In the genomic region with DNA sequence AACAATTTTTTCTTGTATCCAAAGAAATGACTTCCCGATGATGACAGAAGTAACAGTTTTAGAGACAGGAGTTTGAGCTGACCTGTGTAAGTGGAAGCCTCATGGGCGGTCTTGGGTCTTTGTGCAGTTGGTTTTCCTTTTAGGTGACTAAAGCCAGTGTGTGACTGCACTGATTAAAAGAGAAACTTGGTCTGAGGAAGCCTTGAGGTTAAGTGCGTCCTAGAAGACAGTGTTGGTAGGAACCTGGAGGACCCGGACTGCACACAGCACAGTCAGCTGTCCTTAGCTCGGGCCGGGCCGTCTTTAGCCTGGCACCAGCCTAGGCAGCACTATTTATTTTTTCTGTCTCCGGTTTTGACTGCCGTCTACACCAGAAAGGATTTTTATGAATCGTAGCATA, we compare ENCODE assay signal across 9 mouse cellular contexts. TPM values are rescaled to one million over a fixed set of nuclear protein-coding genes. Genes with fewer than 3 reads are reported as not detected.
DNase-seq lines count a peak whose midpoint lies in the region; ATAC-seq and TF ChIP-seq lines count a peak whose summit lies in the region.
"Had no signal": no experiment of that assay in that cellular context is flagged by ENCODE, and none has a peak within 500 bp of the region (broad histone marks: within the 10 kb centered on the region; RNA-seq: fewer than 3 reads in every experiment).

No protein-coding gene starts in this region.

- H3K27me3 ChIP-seq in megakaryocyte, embryonic 14.5 days (replicated peaks) = no peaks in the 10 kb centered on the region
- no peaks in the 10 kb centered on the region for H3K27me3 ChIP-seq in limb, embryonic 14.5 days (ENCODE audit: control insufficient read depth, insufficient read depth, low read length)
- H3K27me3 ChIP-seq in stomach, embryonic 15.5 days (replicated peaks) = no peaks in the 10 kb centered on the region

- peak overlapping the region; percentile 97 for H3K4me3 ChIP-seq in megakaryocyte, embryonic 14.5 days (replicated peaks)
- H3K4me3 ChIP-seq in limb, embryonic 14.5 days (replicated peaks; ENCODE audit: low read length) = peak overlapping the region; percentile 94
- H3K4me3 ChIP-seq in stomach, embryonic 15.5 days (replicated peaks) = peak overlapping the region; percentile 16; the same call in 1 of the 2 replicates

- no peak for TF ChIP-seq POLR2A in limb, embryonic 14.5 days (IDR thresholded peaks at IDR 0.05; ENCODE audit: borderline replicate concordance, extremely low read depth, insufficient read depth, insufficient read length)

- no peak for ATAC-seq in megakaryocyte, adult 5-6 weeks (ENCODE audit: poor library complexity, severe bottlenecking)
- no peak for ATAC-seq in limb, embryonic 14.5 days (ENCODE audit: low FRiP score, low read depth)
- no peak for ATAC-seq in stomach, embryonic 15.5 days (ENCODE audit: insufficient read depth, low FRiP score, low read depth)

- peak overlapping the region; percentile 65 for H3K4me2 ChIP-seq in limb, embryonic 14.5 days (replicated peaks; ENCODE audit: low read depth, low read length, severe bottlenecking)
- H3K4me2 ChIP-seq in stomach, embryonic 15.5 days = peak overlapping the region; percentile 62

- DNase-seq in cerebellum, adult 9-11 months = peak; percentile 24
- DNase-seq in cerebellum, adult 11 months = no peak
- DNase-seq in limb, embryonic 14.5 days (ENCODE audit: low spot score) = no peak
- no peak for DNase-seq in ovary, adult 18-20 months (ENCODE audit: low spot score)
- no peak for DNase-seq in layer of hippocampus, adult 11-12 months (ENCODE audit: low spot score)
- DNase-seq: cerebellum, postnatal 25 days had no signal

- no peak overlapping the region for H3K27ac ChIP-seq in limb, embryonic 14.5 days (replicated peaks; ENCODE audit: low read depth, low read length)
- H3K27ac ChIP-seq in stomach, embryonic 15.5 days = no peak overlapping the region

- H3K4me1 ChIP-seq in megakaryocyte, embryonic 14.5 days = peaks cover 79% of the 10 kb centered on the region
- peaks cover 13% of the 10 kb centered on the region for H3K4me1 ChIP-seq in limb, embryonic 14.5 days (ENCODE audit: control insufficient read depth, insufficient read depth, low read length)
- peaks cover 47% of the 10 kb centered on the region for H3K4me1 ChIP-seq in stomach, embryonic 15.5 days

- 0 out of 2 replicates have a peak overlapping the region, but pooled peaks have one; percentile 21 for H3K9ac ChIP-seq in limb, embryonic 14.5 days (ENCODE audit: low read depth, low read length, severe bottlenecking)
- no peak overlapping the region for H3K9ac ChIP-seq in stomach, embryonic 15.5 days

- no peaks in the 10 kb centered on the region for H3K9me3 ChIP-seq in megakaryocyte, embryonic 14.5 days
- H3K9me3 ChIP-seq in limb, embryonic 14.5 days (ENCODE audit: control insufficient read depth, low read length) = no peaks in the 10 kb centered on the region
- no peaks in the 10 kb centered on the region for H3K9me3 ChIP-seq in stomach, embryonic 15.5 days

- WGBS in limb, embryonic 14.5 days = 85% methylated on average over 10 of the region's 10 CpGs
- WGBS in stomach, embryonic 15.5 days = 63% methylated on average over 10 of the region's 10 CpGs

- H3K36me3 ChIP-seq in megakaryocyte, embryonic 14.5 days (replicated peaks; ENCODE audit: low read length) = peaks cover 66% of the 10 kb centered on the region
- H3K36me3 ChIP-seq in limb, embryonic 14.5 days (ENCODE audit: control insufficient read depth, insufficient read depth, low read length) = peaks cover 31% of the 10 kb centered on the region
- peaks cover 8% of the 10 kb centered on the region; the same call in 1 of the 2 replicates for H3K36me3 ChIP-seq in stomach, embryonic 15.5 days

RNA-seq across cellular contexts. Expression of a gene that starts 2.2 kb away (rescaled TPM):
- polyA plus RNA-seq in megakaryocyte, embryonic 14.5 days (2012; ENCODE audit: insufficient read depth, low replicate concordance) = 42.6 and 60.8 TPM in 2 replicates
- total RNA-seq in megakaryocyte, adult 5-6 weeks (2015) = 59.5 and 61.2 TPM in 2 replicates
- 54.2 and 57.3 TPM in 2 replicates for total RNA-seq in megakaryocyte, adult 5-6 weeks (2017)
- 24.8 and 28.7 TPM in 2 replicates for polyA plus RNA-seq in limb, embryonic 14.5 days (2012; rRNA removed)
- 26.2 and 28.3 TPM in 2 replicates for polyA plus RNA-seq in limb, embryonic 14.5 days (2014; fragmentation: Nextera tagmentation; extraction: Ambion mirVana)
- 26.6 and 29.0 TPM in 2 replicates for polyA plus RNA-seq in stomach, embryonic 15.5 days (2015; fragmentation: Nextera tagmentation; extraction: Ambion mirVana)

RNA-seq across cellular contexts. Expression of a gene that starts 48.8 kb away (rescaled TPM):
- not detected in 2 replicates for polyA plus RNA-seq in megakaryocyte, embryonic 14.5 days (2012; ENCODE audit: insufficient read depth, low replicate concordance)
- total RNA-seq in megakaryocyte, adult 5-6 weeks (2015) = 0.07 TPM in 1 of 2 replicates, not detected in the other
- 0.08 TPM in 1 of 2 replicates, not detected in the other for total RNA-seq in megakaryocyte, adult 5-6 weeks (2017)
- 0.03 TPM in 1 of 2 replicates, not detected in the other for polyA plus RNA-seq in limb, embryonic 14.5 days (2012; rRNA removed)
- polyA plus RNA-seq in limb, embryonic 14.5 days (2014; fragmentation: Nextera tagmentation; extraction: Ambion mirVana) = not detected in 2 replicates
- polyA plus RNA-seq in stomach, embryonic 15.5 days (2015; fragmentation: Nextera tagmentation; extraction: Ambion mirVana) = not detected in 2 replicates

Comparison
In these comparisons a context has a peak if more than half of its experiments do, and no peak if none do; other contexts are left out.
1. H3K4me3 ChIP-seq: peak in every context shown above with its lines; median percentile 97 in megakaryocyte, embryonic 14.5 days; 94 in limb, embryonic 14.5 days; 16 in stomach, embryonic 15.5 days.